Mouse (Mus musculus): ENCODE data around the gene Atrip. TPM values are rescaled to one million over a fixed set of nuclear protein-coding genes. Genes with fewer than 3 reads are reported as not detected.
A peak's percentile ranks its signal among the peaks of the same experiment; 100 is the strongest.

The Atrip gene
- total RNA-seq, 4 experiments from 2014 or later = 24.7 to 31.7 (median 27.3) TPM

DNA sequence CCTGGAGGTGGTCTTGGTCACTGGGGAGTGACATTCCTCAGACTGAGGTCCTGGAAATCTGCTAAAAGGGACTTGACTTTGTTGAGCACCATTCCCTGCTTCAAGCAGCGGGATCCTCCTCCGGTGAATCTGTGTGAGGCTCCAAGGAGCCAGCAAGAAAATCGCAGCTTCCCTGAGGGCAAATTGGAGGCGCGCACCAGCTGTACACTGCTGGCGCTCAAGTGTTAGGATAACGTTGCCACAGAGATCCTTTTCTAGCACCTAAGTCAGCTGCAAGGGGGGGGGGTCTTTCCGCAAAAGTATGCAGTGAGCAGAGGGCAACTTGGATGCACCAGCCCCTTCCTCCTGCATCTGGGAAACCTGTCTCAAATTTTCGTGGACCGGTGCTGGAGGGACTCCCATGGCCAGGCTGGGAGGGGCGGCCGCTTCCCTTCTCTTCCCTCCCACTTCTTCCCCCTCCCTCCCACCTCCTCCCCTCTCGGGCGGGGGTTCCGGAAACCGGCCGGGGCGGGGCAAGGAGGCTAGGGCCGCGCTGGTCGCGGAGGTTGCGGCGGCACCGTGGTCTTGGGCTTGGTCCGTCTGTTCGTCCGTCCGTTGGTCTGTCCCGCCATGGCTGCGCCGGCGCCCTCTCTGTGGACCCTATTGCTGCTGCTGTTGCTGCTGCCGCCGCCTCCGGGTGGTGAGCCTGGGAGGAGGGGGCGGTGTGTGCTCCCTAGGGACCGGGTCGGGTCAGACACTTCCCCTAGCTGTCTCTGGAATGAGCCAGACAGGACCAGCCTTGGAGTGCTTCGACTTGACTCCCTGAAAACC lies 35.6 kb downstream of the Atrip start, which contains the start of gene Shisa5:
Gene Shisa5 (plus strand): TSS at position 480 of the 810 bp plus-strand sequence.
- no peak for DNase-seq (ENCODE audit: low spot score in 2 of 2)

DNA sequence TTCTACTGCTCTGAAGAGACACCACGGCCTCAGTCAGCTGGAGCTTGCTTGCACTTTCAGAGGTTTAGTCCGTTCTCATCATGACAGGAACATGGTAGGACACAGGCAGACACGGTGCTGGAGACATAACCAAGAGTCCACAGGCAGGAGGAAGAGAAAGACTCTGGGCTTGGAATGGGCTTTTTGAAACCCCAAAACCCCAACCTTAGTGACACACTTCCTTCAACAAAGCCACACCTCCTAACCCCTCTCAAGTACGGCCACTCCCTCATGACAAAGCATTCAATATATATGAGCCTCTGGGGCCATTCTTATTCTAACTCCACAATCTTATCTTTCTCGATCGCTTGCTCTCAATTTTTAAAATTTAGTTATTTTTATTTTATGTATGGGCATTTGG lies 41.5 kb downstream of the Atrip start:
- DNase-seq (ENCODE audit: low spot score in 2 of 2) = no peak

DNA sequence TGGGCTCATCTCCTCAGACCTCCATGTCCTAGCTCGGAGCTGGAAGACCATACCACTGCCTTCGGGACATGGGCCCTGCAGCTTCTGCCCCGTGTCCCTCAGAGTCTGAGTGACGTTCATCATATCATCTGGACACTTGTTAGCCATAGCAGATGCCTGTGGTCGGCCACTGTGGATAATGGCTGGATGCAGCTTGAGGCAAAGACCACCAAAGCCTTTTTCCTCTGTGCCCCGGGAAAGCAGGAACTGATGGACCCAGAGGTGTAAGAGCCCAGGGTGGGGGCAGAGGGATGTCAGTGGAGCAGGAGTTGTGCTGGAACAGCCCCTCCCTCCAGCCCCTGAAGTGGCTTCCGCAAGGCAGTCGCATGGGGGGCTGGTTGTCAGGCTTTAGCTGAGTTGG lies 42.2 kb downstream of the Atrip start:
- no peak for DNase-seq (ENCODE audit: low spot score in 2 of 2)

DNA sequence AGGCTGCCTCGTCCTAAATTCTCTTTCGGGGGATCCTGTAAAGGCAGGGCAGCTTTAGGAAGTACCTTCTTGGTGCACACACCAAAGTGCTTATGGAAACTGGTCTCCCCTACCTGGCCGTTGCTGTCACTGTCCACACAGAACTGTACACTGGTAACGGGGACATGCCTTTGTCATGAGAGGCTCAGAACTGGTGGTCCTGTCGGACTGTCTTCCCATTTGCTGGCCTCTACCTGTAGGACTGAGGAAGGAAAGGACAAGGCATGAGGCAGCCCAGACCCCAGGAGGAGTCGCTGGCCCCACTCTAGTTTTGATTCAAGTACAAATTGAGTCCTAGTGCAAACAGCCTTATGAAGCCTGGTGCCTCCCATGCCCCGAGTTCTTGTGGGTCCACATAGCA lies 42.9 kb downstream of the Atrip start:
- DNase-seq (ENCODE audit: low spot score in 2 of 2) = no peak

DNA sequence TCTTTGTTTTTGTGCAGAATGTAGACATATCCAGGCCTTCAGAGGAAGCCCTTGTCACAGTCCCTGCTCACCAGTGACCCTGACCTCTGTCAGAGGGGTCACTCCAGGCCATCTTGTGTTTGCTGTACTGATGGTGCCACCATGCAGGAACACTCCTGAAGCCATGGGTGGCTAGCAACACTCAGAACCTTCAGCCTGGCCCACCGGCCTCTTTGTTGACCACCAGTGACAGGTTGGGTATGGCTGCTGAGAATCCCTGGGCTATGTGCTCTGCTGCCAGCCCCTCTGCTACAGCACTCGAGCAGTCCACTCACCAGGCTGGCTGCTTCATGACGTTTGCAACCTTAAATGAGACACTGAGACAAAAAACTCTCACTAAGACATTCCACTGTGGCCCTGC lies 43.6 kb downstream of the Atrip start:
- no peak for DNase-seq (ENCODE audit: low spot score in 2 of 2)

DNA sequence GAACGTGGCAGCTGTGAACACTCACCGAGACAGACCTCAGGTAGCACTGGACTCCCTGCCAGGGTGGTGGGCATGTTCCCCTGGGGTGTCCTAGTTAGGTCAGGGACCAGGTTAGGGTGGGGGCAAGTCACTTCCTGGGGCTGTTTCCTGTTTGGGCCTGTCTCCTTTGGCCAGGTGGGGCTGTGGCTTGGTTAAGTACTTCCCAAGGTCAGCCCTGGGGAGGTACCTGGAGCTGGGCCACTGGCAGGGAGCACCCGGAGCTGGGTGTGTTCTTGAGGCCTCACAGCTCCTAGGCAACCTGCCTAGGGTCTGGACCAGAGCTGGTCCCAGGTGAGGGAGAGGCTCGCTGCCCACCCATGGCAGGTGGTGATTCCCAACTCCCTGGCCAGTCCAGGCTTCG lies 45.0 kb downstream of the Atrip start:
- no peak for DNase-seq (ENCODE audit: low spot score in 2 of 2)

DNA sequence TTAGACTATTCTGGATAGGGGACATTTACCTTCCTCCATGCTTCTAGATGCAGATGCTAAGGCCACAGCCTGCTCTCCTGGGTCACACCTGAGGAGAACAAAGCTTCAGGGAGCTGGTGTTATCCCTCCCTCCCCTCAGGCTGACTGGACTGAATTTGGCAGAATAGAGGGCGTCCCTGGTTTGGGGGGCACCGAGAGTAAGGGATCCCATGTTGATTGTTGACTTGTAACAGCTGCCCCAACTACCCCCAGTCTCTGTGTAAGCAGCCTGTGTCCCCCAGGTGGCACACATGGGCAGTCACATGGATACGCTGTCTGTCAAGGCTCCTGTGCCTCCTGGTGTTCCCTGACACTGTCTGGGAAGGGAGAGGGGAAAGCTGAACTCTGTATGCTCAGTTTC lies 45.5 kb downstream of the Atrip start:
- DNase-seq (ENCODE audit: low spot score in 2 of 2) = no peak

GRCm38 (mm10) chr9:109027521-109027920 lies 46.4 kb downstream of the Atrip start:
- no peak for DNase-seq (ENCODE audit: low spot score in 2 of 2)

- peak in 1 of 2 experiments; percentile 71 for DNase-seq (ENCODE audit: low spot score in 2 of 2)
Measured at GRCm38 (mm10) chr9:109022866-109023685, 50.8 kb downstream of the Atrip start.

GRCm38 (mm10) chr9:109021428-109021827 lies 52.5 kb downstream of the Atrip start:
- peak in 1 of 2 experiments; percentile 16 for DNase-seq (ENCODE audit: low spot score in 2 of 2)

GRCm38 (mm10) chr9:109016973-109017604 lies 56.8 kb downstream of the Atrip start:
- no peak for DNase-seq (ENCODE audit: low spot score in 2 of 2)

DNA sequence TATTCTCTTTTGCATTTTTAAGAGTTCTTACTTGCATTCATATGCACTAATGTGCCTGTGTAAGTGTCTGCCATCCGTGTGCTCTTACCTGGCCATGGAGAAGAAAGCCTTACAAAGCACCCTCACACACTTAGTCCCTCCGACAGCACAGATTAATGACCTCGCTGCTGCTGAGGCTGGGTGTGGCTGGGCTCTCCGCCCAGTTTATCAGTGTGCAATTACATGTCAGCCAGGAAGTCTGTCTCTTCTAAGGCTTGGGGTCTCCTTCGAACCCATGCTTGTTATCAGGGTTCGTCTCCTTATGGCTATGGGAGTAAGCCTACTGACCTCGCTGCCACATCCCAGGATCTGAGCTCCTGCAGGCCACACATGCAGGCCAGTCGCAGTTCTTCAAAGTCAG lies 58.5 kb downstream of the Atrip start:
- DNase-seq (ENCODE audit: low spot score in 2 of 2) = no peak

DNA sequence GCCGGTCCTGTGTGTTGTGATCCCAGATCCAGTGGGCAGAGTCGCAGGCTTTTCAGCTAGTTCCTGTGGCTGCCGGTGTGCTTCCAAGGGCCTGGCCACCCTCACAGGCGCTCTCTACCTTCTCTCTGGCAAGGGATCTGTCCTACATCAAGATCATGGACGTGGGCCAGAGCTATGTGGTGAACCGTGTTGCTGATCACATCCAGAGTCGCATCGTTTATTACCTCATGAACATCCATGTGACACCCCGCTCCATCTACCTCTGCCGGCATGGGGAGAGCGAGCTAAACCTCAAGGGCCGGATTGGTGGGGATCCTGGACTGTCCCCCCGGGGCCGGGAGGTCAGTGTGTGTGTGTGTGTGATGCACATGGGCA lies 63.6 kb downstream of the Atrip start:
- no peak for DNase-seq (ENCODE audit: low spot score in 2 of 2)

DNA sequence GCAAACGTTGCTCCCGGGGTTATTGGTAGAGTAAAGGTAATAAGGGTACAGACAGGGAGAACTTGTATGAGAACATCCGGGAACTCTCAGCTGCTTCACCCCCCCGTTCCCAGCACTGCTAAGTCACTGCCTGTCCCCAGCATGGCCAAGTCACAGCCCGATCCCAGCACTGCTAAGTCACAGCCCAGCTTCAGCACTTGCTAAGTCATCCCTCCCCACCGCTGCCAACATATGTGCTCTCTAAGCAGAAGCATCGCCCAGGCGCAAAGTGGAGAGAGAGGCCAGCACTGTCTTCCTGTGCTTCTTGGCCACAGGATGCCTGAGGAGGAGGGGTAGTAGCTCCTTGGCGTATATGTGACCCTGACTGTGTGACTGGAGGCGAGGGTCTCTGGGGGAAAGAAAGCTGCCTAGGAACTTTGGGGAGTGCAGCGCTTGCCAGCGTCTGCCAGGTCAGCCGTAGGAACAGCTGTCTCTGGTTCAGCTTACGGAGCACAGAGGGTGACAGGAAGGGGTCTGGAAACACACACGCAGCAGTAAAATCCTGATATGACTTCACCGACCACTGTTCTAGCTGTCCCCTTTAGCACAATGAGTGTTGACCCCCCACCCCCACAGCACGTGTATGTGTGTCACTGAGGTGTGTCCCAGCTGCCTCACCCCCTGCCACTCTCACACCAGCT lies 64.1 kb downstream of the Atrip start:
- peak in 1 of 2 experiments; percentile 75 for DNase-seq (ENCODE audit: low spot score in 2 of 2)

DNA sequence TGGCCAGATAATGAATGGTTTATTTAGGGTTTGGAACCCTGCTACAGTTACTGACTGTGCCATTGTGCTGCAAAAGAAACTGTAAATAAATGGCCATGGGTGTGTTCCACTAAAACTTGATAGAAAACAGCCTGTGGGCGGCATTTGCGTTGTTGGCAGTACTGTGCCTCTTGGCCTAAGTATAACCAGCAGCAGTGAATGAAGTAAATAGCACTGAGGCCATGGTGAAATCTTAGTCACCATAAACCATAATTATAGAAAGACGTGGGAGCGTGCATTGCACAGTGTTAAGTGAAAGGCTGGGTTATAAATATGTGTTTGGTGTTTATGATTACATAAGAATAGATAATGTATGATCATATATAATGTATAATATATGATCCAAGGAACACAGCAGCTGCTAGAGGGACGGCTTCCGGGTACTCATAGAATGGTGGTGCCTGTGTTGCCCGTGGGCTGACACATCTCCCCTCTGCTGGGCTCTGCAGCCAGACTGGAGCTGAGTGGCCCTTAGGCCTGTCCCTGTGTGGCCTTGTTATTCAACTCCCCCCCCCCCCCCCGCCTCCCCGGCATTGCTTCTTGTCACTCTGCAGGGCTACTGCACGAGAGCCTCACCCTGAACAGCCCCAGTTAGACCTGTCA lies 64.8 kb downstream of the Atrip start:
- peak in 1 of 2 experiments; percentile 77 for DNase-seq (ENCODE audit: low spot score in 2 of 2)

DNA sequence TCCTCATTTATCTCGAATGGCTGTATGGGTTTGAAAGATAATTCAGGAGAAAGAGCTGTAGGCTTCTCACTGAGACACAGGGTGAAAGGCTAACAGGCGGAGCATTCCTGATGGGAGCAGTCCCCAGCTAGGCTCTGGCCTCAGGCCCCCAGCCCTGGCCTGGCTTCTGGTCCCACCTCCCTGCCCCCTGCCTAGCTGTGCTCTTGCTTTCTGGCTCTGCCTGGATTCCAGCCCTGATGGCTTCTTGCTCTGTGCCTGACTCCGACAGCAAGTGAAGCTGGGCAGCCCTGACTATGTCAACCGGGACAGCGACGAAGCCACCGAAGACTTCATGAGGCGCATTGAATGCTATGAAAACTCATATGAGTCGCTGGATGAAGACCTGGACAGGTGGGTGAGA lies 65.8 kb downstream of the Atrip start:
- DNase-seq (ENCODE audit: low spot score in 2 of 2) = no peak

Other genes with a start within 250 kb of the Atrip start
- gene Celsr3, start 247.8 kb downstream of the Atrip start, total RNA-seq (2022) = 10 to 100 TPM; 45.0 to 60.8 (median 50.5) TPM
- gene Slc26a6, start 220.8 kb downstream of the Atrip start, total RNA-seq (2022) = 10 to 100 TPM; 10.9 to 21.0 (median 16.6) TPM
- under 1 TPM in 2 of 4 experiments, not detected in 2; 0.37 to 0.61 TPM for gene Tmem89, start 159.5 kb downstream of the Atrip start, total RNA-seq (2022)
- 100 to 1,000 TPM; 355 to 385 (median 380) TPM for gene Uqcrc1, start 137.5 kb downstream of the Atrip start, total RNA-seq (2022)
- gene Col7a1, start 120.5 kb downstream of the Atrip start, total RNA-seq (2022) = 1 to 10 TPM; 1.5 to 2.7 (median 2.1) TPM
- under 1 TPM in 2 of 4 experiments, not detected in 2; 0.33 to 0.53 TPM for gene Ucn2, start 88.1 kb downstream of the Atrip start, total RNA-seq (2022)
- 10 to 100 TPM; 15.0 to 17.6 (median 15.2) TPM for gene Pfkfb4, start 82.3 kb downstream of the Atrip start, total RNA-seq (2022)
- gene Shisa5, start 35.6 kb downstream of the Atrip start, total RNA-seq (2022) = 10 to 100 TPM; 81.8 to 96.8 (median 91.6) TPM
- 10 to 100 TPM; 11.8 to 17.1 (median 14.0) TPM for gene Trex1, start 14.4 kb downstream of the Atrip start, total RNA-seq (2022)
- 1 to 10 TPM; 6.8 to 8.0 (median 7.7) TPM for gene Ccdc51, start 8.4 kb upstream of the Atrip start, total RNA-seq (2022)
- gene Tma7, start 8.5 kb upstream of the Atrip start, total RNA-seq (2022) = 100 to 1,000 TPM; 291 to 329 (median 323) TPM
- 10 to 100 TPM; 65.5 to 74.0 (median 67.1) TPM for gene Plxnb1, start 21.3 kb upstream of the Atrip start, total RNA-seq (2022)
- not detected for gene Fbxw21, start 87.9 kb upstream of the Atrip start, total RNA-seq (2022)
- not detected for gene Fbxw13, start 121.9 kb upstream of the Atrip start, total RNA-seq (2022)
- gene Fbxw20, start 160.6 kb upstream of the Atrip start, total RNA-seq (2022) = not detected
- not detected for gene Fbxw14, start 213.6 kb upstream of the Atrip start, total RNA-seq (2022)

Measured in left cerebral cortex, adult 8-10 months (tissue).